In the genomic region with DNA sequence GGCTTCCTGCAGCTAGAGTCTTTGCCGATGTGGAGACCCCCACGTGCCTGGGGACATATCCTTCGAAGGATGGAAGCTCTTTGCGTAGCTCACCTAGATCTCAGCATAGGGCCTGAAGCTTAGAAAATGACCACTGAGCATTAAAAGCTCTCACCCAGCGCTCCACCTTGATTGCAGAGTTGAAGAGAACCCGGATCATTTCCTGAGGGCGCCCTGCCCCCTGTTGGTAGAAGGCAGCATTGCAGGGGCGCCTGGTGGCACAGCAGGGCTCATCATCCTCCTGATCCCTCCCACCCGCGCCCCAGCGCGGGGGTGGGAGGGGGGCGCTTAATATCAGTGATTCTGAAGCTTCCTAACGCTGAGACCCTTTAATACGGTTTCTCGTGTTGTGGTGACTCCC, we compare ENCODE assay signal across 7 mouse cellular contexts. TPM values are rescaled to one million over a fixed set of nuclear protein-coding genes. Genes with fewer than 3 reads are reported as not detected.
DNase-seq lines count a peak whose midpoint lies in the region; ATAC-seq and TF ChIP-seq lines count a peak whose summit lies in the region.

No protein-coding gene starts in this region.

- H3K4me1 ChIP-seq in liver, embryonic 12.5 days: peaks cover 10% of the 10 kb centered on the region
- H3K4me1 ChIP-seq in lung, adult 2 months (ENCODE audit: control insufficient read depth, insufficient read depth, low read length): peaks cover 3% of the 10 kb centered on the region; the same call in 1 of the 2 replicates

- no peak overlapping the region for H3K9ac ChIP-seq in liver, embryonic 12.5 days

- 14% methylated on average over 16 of the region's 16 CpGs for WGBS in liver, embryonic 12.5 days (ENCODE audit: insufficient replicate concordance)
- 14% methylated on average over 16 of the region's 16 CpGs for WGBS in lung, adult 2 months

- ATAC-seq in liver, embryonic 12.5 days: no peak

- H3K4me3 ChIP-seq in liver, embryonic 12.5 days: no peak overlapping the region
- H3K4me3 ChIP-seq in lung, adult 2 months (replicated peaks; ENCODE audit: extremely low read depth, low read depth, low read length): no peak overlapping the region

- H3K36me3 ChIP-seq in liver, embryonic 12.5 days: no peaks in the 10 kb centered on the region

- peak; percentile 50 for DNase-seq in liver
- peak; percentile 56 for DNase-seq in R1 (ENCODE audit: low read depth, low spot score)
- DNase-seq in cerebellum, adult 9-10 months: peak; percentile 64
- peak; percentile 56 for DNase-seq in induced T-regulatory cell, adult 2 months (ENCODE audit: low read depth)
- peak; percentile 40 for DNase-seq in lung, adult 2 months
- peak; percentile 15 to 40 for DNase-seq in right cerebral cortex, postnatal 36 days (ENCODE audit: low spot score in 2 of 2)

- H3K9me3 ChIP-seq in liver, embryonic 12.5 days (replicated peaks): no peaks in the 10 kb centered on the region

- peaks cover 44% of the 10 kb centered on the region for H3K27me3 ChIP-seq in liver, embryonic 12.5 days (replicated peaks)

- H3K4me2 ChIP-seq in liver, embryonic 12.5 days: no peak overlapping the region

- TF ChIP-seq CTCF in lung, adult 2 months (IDR thresholded peaks at IDR 0.05; ENCODE audit: insufficient read depth, low read length): peak; percentile 66

- no peak overlapping the region for H3K27ac ChIP-seq in liver, embryonic 12.5 days

- no peak for TF ChIP-seq POLR2A in lung, adult 2 months (IDR thresholded peaks at IDR 0.05; ENCODE audit: borderline replicate concordance, extremely low read depth, low read depth, low read length)

RNA-seq across cellular contexts. Expression of a gene that starts 16.8 kb away (rescaled TPM):
- polyA plus RNA-seq in liver, embryonic 12.5 days (2016; fragmentation: Nextera tagmentation; extraction: Ambion mirVana): 123 and 125 TPM in 2 replicates
- polyA plus RNA-seq in lung, adult 2 months (2012; rRNA removed): 5.2 and 6.9 TPM in 2 replicates

Comparison
In these comparisons a context has a peak if more than half of its experiments do, and no peak if none do; other contexts are left out.
1. RNA of a gene that starts 16.8 kb away (polyA plus RNA-seq): 123 to 125 TPM in liver, embryonic 12.5 days; 5.2 to 6.9 TPM in lung, adult 2 months; every median in the first group is over 10 times any median in the second.
2. Peak in every context shown above with its lines, with median percentiles within 50 percentile points of each other: DNase-seq.